Mouse (Mus musculus) skeletal muscle tissue, adult 2 months (tissue): ENCODE measurements around the gene Cdk5rap2.
A peak's percentile ranks its signal among the peaks of the same experiment; 100 is the strongest.

Experiments
- DNase-seq: peaks from one replicate; pipeline ENCODE4 v3.0.0-alpha.2; 2012; ENCODE audit warnings: low read depth, low spot score

Cdk5rap2 gene

DNA sequence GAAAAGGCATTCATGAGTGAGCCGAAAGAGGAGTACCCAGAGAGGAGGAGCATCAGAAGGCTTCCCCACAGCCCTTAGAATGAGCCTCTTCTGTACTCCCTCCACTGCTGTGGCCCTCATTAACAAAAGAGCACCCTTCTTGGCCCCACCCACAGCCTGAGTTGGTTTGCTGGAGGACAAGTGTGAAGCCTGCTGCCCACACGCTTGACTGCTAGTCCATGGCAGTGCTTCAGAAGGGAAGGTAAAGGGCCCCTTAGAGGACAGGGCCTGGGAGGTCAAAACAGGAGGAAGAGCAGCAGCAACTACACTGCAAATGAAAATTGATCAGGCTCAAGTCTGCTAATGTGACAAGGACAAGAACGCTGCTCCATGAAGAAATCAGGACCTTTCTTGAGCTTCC, 56.6 kb downstream of the Cdk5rap2 start:
- DNase-seq = no peak

DNA sequence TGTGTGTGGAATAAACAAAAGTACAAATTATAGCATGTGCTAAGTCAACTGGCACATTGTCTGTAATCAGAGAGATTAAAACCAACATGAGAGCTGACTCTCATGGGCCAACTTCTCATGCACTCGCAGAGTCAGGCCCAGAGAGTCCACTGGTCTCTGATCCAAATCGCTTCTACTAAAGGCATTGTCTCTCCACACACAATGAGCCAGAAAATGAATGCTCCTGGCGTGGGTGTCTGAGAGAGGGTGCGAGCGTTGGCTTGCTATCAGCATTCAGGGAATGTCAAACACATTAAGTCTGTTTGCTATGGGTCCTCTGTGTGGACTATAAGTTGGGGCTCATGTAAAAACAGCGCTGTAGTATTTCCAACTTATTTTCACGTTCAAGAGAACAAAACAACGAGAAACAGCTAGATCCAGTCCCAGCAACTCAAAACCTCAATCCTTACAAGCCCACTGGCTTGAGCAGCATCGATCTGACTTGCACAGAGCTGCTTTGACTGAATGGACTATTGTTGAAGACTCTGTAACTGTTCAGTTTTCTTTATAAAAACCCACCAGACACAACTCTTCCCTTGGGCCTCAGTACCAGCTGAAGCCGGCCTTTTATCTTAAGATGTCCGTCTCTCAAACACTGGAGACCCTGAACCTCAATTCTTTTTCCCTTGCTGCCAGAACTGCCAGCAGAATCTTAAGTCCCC, 74.6 kb downstream of the Cdk5rap2 start:
- no peak for DNase-seq

DNA sequence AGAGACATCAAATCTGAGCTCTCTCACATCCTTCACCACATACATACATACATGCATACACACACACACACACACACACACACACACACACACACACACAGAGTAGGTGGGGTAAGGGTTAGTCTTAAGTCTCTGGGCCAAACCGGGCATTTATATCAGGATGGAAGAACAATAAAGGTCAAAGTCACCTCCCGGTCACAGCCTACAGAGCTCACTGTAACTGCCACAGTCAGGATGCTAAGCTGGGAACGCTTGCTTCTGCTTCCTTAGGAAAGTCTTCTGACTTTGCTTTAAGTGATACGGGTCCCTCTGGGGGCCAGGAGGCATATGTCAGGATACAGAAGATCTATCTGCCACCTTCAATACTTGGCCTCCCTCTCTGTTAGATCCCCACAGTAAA, 75.2 kb downstream of the Cdk5rap2 start:
- no peak for DNase-seq

DNA sequence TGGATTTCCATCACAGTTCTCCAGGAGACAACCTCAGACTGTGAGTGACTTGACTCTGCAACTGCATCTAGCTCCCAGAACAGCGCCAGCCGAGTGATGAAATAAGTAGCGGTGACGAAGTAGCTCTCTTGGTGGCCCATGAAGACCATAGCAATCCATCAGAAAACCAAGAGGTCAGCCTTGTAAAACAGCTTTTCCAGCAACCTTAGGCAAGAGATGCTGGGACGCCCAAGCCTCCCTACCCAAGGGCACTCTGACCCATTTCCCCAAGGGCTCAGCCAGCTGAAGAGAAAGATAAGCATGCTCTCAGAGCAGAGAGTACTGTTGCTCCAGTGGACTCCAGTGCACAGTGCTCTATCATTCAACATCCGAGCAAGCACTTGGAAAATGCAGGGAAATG, 77.3 kb downstream of the Cdk5rap2 start:
- no peak for DNase-seq

DNA sequence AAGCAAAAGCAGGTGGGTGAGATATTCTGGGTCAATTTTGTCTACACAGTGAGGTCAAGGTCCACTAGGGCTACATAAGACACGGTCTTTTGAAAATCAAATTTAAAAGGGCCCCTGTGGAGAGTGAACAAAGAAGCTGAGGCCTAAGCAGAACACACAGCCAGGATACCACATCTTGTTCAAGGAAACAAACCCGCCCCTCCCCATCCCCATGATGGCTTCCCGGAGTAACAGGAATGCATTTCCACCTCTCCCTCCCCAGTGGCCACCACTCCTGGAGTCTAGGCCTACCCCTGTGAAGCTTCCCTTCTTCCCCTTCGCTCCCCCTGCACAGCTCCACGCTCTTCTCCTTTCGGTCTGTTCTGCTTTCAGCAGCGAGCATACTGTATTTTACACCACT, 77.7 kb downstream of the Cdk5rap2 start:
- no peak for DNase-seq

DNA sequence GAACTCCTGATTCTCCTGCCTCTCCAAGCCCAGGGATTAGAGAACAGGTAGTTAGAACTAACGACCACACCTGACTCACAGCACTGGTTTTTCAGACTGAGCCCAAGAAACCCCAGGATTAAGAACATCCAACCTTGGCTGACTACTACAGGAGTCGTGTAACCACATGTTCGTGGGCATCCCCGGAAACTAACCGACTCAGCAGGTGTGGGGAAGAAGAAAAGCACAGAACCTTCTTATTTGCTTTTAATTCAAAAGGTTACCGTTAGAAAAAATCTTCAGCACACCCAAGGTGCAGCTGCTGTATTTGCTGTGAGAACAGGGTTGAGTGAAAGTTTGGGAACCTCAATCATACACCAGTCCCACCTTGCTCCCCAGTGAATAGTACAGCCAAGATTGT, 79.1 kb downstream of the Cdk5rap2 start:
- no peak for DNase-seq

DNA sequence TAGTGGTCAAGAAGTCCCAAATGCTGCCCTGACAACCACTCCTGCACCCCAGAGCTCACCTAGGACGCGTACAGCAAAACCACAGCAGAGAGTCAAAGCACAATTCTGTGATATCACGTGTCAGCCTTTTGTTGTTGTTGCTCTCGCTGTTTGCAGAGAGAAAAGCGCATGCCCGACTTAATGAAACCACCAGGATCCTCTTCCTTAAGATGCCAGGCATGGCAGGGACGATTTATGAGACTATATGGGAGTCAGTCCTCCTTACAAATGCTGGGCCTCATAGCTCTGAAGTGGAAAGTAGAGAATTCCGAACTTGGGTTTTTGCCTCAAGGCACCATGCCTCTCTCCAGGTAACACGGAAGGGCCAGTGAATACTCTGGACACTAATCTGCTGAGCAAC, 82.2 kb downstream of the Cdk5rap2 start:
- DNase-seq = no peak

DNA sequence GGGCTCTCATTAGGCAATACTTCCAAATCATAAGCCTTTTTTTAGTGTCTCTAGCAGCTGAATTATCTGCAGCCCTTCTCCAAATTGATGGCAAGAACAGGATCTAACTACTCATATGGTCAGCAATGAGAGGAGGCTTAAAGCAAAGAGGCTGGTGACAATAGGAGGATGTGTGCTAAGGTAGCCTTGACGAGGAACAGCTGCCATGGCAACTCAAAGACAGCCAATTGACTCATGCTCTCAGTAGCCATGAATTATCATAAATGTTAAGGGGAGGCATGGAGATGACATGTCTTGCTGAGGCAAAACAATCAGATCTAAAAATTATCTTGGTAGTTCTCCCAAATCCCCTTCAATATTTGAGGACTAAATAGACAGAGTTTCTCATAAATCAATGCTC, 82.8 kb downstream of the Cdk5rap2 start:
- DNase-seq = no peak

DNA sequence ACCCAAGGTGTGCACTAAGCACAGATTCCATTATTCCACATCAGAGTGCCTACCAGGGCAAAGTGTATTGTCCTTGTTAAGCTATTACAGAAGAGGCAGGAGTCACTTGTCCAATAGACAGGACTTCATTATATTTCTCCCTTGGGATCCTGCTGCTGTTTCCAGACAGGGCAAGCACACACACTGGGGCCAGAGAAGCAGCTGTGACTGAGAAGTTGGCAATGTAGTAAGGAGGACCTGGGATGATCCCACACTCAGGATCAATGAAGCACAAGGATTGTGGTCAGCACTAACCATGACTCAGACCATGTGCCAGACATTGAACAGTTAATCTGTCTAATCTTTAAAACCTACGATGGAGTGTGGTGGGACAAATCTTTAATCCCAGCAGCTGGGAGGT, 88.7 kb downstream of the Cdk5rap2 start:
- peak; percentile 13 for DNase-seq

DNA sequence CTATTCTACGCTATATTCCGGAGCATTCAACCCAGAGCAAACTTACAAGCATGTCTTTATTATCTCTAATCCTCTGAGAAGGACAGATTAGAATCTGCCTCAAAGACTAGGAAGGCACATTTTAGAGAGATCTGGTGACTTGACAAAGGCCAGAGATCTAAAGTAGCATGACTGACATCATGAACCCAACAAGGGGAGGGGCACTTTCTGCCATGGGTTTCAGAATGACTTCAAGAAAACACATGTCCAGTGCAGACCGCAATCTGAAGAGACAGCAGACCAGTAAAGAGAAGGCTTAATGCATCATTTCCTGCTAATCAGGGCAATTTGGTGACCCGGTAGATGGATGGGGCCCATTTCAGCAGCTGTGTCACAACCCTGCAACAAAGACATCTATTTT, 98.1 kb downstream of the Cdk5rap2 start:
- no peak for DNase-seq

DNA sequence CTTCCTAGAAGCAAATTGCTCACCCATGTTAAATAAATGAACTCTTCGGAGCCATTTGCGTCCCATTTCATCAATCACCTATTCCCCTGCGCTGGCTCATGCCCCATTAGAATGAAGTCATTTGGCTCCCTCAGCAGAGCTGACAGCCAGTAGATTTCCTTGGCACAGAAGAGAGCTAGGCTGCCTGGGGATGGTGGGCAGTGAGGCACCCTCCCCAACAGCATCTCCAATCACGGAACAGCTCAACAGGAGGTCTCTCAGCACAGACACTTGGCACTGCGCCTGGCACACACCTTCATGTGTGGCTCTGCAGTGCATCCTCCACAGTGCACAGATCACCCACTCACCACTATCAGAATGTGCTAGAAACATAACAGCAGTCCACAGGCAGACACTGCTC, 98.7 kb downstream of the Cdk5rap2 start:
- DNase-seq = peak; percentile 10

DNA sequence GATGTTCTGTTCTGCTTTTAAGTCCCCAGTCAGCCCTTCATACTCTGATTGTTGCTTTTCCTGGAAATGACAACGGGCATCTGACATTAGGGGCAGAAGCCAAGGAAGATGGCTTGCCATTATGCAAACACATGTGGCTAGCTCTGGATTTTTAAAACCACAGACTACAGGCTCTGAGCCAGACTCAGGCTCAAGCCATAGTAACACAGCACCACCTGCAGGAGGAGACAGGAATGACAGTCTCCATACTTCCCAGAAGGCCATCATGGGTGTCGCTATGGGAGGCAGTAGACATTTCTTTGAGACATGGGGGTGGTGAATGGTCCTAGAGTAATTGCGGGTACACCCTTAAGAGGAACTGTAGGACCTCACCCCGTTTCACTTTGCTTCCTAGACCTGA, 103.0 kb downstream of the Cdk5rap2 start:
- DNase-seq = peak; percentile 44

DNA sequence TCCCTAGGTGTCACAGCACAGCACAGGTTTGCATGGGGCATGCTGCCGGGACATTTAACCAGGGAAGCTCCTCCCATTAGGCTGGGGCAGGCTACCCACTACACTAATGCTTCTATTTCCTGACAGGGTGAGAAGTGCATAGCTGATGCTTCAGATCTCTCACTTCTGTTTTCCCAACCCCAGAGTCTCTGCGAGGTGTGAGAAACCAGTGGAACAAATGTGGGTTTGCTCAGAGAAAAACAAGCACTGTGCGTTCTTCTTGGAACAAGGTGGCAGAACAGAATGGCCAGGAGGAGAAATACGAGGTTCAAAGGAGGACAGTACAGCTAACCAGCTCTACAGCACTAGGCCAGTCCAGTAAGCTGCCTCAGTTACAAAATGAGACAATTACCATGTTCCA, 106.4 kb downstream of the Cdk5rap2 start:
- no peak for DNase-seq

DNA sequence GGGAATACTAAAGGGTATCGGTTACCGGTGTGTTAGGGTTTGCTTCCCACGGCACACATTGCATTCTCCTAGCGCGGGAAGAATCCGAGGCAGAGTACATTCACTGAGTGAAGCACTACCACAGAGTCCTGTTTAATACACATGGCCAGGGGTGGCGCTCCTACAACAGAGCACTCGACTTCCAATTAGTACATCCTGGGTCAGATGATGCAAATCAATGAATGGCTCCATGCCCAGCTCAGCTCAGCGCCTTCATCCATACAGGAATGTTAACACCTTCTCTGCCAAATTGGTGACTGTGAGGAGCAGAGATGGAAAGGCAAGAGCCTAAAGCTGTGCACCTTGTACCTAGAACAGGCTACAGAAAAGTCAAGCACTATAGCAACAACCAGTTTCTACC, 109.1 kb downstream of the Cdk5rap2 start:
- DNase-seq = no peak

DNA sequence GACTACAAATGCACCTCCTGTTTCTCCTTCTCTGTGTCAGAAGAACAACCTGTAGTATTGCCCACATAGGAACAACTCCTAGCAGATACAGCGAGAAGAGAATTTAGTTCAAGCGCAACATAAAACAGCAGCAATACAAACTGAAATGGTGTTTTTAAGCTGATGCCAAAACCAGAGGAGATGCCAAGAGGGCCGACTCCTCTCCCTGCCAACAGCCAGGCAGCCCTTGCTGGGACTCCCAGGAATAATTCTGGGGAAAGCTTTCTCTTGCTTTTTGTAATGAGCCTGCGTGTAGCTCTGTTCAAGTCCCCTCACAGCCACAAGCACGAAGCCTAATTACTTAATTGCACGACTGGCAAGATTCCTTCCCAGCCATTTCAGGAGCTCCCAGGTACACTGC, 120.9 kb downstream of the Cdk5rap2 start:
- DNase-seq = no peak

DNA sequence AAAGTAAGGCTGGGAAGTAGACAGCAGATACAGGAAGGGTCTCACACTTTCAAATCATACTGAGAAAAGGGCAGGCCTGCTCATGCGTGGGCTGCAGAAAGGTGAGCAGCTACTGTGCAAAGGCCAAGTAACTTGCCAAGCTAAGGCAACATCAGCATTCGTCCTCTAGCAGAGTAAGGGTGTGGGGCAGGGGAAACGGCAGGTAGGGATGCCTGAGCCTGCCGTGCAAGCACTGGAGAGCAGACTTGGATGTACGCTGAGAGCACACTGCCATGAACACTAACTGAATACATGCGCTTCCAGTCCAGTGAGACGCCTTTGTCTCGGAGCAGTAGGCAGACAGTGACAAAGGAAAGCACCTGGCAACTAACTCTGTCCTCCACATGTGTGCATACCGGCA, 127.1 kb downstream of the Cdk5rap2 start:
- no peak for DNase-seq

DNA sequence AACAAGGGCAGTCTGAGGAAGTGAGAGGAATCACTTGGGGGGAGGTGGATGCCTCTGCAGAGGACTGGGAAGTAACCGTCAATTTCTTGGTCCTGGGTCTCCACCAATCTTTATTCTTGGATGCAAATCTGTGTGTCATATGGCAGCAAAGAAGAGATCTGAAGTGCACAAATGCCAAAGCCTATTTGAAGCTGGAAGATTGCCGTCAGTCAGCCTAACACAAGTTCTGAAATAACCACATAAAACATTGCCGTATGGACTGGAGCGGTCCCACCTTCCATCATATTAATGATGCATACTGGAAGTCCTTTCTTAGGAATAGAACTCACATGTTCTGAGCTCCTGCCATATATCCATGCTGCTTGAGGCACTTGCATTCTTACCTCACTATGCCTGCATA, 131.4 kb downstream of the Cdk5rap2 start:
- no peak for DNase-seq

DNA sequence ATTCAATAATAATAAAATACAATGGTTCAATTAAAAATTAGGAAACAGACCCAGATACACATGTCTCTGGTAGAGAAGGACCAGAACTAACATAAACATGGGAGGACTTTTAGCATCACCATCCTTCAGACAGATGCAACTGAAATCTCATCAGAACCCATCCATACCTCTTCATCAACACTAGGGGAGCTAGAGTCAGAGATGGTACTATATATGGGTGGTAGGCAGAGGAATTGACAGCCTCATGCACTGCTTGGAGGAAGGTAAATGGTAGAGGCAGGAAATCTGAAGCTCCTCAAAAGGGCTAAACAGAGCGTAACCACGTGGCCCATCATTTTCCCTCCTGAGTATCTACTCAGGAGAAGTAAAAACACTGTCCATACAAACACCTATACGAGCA, 132.2 kb downstream of the Cdk5rap2 start:
- no peak for DNase-seq

DNA sequence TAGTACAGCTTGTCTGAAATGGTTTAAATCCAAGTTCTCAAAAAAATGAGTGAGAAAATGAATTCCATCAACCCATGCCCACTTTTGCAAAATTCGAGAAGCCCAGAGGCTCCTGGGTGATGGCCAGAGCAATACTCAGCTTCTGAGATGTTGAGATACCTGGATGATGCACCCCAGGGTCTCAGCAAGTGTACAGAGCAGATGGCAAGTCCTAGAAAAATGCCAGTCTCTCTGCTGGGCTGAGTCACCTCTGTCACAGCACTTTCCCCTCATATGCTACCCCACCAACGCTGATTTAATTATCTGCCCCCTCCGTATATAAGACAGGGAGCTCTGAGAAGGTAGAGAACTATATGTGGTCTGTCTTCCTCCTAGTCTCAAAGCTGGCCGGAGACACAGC, 137.3 kb downstream of the Cdk5rap2 start:
- DNase-seq = no peak

DNA sequence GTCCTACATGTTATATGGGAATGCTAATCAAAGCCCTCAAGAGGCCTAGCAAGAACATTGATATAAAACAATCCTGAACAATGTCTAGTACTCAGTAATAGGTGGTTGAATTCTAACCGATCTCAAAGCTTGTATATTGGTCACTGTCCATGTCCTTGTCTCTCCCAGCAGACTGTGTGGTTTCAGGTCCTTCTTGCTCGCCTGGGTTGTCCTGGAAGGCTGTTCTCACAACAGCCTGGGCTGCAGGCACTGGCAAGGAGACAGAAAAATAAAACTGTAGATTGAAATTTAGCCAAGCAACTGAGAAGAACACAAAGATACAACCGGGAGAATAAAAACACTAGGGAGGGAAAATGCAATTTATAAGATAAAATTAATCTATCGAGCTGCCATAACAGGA, 137.7 kb downstream of the Cdk5rap2 start:
- no peak for DNase-seq

DNA sequence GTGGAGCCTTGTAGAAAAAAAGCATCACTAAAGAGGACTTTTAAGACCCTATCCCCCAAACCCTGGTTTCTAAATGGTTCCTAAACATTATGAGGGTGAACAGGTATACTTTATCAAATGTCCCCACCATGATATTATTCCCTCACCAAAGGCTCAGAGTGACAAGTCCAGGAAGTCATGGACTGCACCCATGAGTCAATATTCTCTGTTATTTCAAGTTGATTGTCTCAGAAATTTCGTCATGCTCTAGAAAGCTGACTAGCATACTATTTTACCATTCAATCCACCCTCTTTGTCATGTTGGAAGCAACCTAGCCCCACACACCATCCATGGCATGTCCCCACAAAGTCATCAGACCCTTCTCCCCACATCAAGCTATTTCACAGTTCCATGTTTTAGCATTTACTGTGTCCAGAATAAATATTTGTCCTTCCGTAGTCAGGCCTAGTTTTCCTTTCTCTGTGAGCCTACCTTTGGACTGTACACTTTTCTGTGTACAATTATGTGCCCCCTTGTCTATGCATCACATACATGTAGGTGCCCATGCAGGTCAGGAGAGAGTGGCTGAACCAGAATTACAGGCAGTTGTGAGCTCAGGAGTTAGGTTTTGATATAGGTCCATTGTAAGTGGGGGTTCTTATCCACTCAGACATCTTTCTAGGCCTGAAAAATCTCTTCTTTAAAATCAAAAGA, 142.9 kb downstream of the Cdk5rap2 start:
- no peak for DNase-seq

DNA sequence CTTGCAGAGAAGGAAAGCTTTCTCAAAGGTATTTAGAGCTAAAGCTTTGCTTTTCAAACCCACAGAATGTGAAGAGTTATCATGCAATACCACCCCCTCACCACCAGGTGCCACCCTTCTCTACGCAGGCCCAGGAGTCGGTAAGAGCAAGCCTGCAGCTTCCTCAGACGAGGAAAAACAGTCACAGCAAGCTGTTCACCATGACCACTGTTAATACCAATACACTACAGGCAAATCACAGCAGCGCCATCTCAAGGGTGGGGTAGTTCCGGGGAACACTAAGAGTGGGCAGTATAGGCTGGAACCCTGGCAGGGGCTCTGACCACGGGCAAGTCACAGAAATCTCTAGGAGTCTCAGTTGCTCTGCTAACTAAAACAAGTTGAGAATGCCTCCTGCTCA, 145.0 kb downstream of the Cdk5rap2 start:
- peak; percentile 7 for DNase-seq

DNA sequence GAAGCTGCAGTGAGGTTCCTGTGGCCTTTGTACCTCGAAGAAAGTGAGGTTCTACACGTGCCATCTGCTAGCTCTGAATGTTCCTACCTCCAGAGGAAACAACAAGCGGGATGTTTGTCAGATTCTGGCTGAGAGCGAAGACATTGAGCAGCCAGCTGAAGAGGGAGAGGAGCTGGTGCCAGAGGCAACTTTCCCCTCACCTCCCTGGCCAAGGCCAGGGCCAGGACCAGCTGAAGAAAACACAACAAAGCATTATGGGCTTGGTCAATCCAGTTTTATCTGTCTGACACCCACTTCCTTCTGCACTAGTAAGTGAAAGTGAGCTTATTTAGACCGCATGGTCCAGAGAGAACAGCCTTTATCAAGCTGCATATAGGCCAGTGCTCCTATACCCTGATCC, 147.4 kb downstream of the Cdk5rap2 start:
- DNase-seq = no peak

DNA sequence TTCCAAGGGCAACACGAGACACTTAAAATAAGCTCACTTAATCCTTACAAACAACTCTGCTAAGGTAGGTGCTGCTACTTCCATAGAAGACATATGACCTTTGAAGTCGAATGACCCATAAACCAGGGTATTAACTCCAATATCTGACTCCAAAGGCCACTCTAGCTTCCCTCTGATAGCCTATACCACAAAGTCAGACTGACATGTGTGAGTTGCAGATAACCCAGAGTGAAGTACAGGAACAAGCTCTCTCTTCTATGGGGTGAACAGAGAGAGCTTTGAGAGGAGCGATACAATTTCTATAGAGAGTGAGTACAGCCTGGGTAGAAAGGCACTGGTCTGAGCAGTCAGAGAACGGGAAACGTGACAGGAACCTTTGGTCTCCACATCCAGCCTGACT, 148.9 kb downstream of the Cdk5rap2 start:
- no peak for DNase-seq
